Mouse (Mus musculus): ENCODE measurements at regions not wholly inside any gene's neighbourhood (a gene's known extent, or its start where the extent isn't known, plus 50 kb on each side); places are given as distances from the start of the nearest gene placed in this dataset.
A peak's percentile ranks its signal among the peaks of the same experiment; 100 is the strongest.

GRCm38 (mm10) chr8:52158176-52158575, 1353.4 kb upstream of the Aga start:
- no peak for ATAC-seq (replicated peaks; ENCODE audit: low FRiP score, poor library complexity, severe bottlenecking)

- ATAC-seq (replicated peaks; ENCODE audit: low FRiP score, poor library complexity, severe bottlenecking), result peak; percentile 97
Observed at GRCm38 (mm10) chr8:52196934-52197333, 1314.6 kb upstream of the Aga start.

GRCm38 (mm10) chr8:52227506-52227905, 1284.0 kb upstream of the Aga start:
- no peak for ATAC-seq (replicated peaks; ENCODE audit: low FRiP score, poor library complexity, severe bottlenecking)

DNA sequence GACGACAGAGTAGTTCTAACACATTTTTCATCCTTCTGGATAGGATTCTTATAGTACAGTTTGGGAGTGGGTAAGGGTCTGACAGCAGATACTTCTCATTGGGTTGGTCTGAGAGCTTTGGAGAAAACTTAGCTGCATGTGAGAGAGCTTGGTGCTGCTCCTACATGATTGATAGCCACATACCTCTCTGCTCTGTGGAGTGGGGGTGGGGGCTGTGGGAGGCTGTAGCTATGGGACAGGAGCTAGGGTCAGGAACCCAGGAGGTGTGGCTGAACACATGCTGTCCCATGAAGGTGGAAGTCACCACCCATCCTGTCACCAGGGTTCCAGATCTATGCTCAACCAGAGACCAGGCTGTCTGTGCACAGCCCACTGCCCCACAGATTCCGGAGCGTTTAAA, 1255.5 kb upstream of the Aga start:
- no peak for ATAC-seq (replicated peaks; ENCODE audit: low FRiP score, poor library complexity, severe bottlenecking)

Data from erythroid progenitor cell, adult 5-6 weeks (primary cell).